Mouse (Mus musculus) small intestine, adult 2 months (tissue): ENCODE results near the gene Slfn1.
"Not testable (repeated sequence)": the region's sequence is repeated elsewhere in the genome, so short reads cannot be mapped to it uniquely, and the experiment has no call there.

Source experiments
- CTCF ChIP-seq: fragments of 200-500 bp; IDR thresholded peaks from 2 replicates; pipeline ENCODE4 v1.5.1; 2012; ENCODE audit warnings: low read depth, mild to moderate bottlenecking, control low read depth, inconsistent platforms, low read length, moderate library complexity, mixed read lengths; ENCODE audit not compliant: insufficient replicate concordance, insufficient read length; ENCODE audit errors: extremely low read depth
- POLR2A ChIP-seq: fragments of 200-500 bp; IDR thresholded peaks from 2 replicates; pipeline ENCODE4 v1.6.1; 2012; ENCODE audit warnings: low read depth, mild to moderate bottlenecking, control low read depth, inconsistent platforms, low read length, moderate library complexity

GRCm38 (mm10) chr11:83148939-83149338 is 32.3 kb downstream of the Slfn1 start:
- not testable (repeated sequence) for TF ChIP-seq CTCF, POLR2A
